Mouse (Mus musculus): ENCODE measurements at regions not wholly inside any gene's neighbourhood (a gene's known extent, or its start where the extent isn't known, plus 50 kb on each side); places are given as distances from the start of the nearest gene placed in this dataset.

DNA sequence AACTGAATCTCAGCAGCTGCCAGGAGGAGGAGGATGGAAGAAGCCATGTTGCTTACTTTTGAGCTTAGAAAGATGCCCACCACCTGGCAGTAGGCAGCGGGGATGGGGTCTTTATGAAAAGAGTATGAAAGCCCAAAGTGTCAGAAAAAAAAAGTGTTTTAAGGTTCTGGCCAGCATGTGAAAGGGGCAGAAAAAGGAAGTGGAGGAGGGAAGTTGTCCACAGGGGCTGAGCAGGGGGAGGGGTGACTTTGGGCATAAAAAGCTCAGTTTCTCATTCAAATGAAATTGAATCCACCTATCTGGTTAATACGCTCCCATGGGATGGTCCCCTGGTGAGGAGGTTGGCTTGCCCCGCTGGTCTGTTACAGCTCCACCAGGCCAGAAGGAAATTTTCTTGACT is 50.4 kb upstream of the L3mbtl4 start:
- DNase-seq (ENCODE audit: low spot score), result no peak

Data from ovary, adult 18-20 months (tissue).